In genomic region chr9:44878776-44879500, GRCm38 (mm10) we compare ENCODE assay signal across 8 mouse cellular contexts. TPM values are rescaled to one million over a fixed set of nuclear protein-coding genes. Genes with fewer than 3 reads are reported as not detected.
DNase-seq lines count a peak whose midpoint lies in the region; ATAC-seq and TF ChIP-seq lines count a peak whose summit lies in the region.

No protein-coding gene starts in this region.

- peak overlapping the region; percentile 6 for H3K4me3 ChIP-seq in lung, adult 2 months (replicated peaks; ENCODE audit: extremely low read depth, low read depth, low read length)
- H3K4me3 ChIP-seq in brown adipose tissue, adult 24 weeks (ENCODE audit: insufficient read depth, low read depth, low read length) = peak overlapping the region; percentile 98
- peak overlapping the region; percentile 100 for H3K4me3 ChIP-seq in hindbrain, postnatal 0 days (ENCODE audit: low read length)
- peak overlapping the region; percentile 78 for H3K4me3 ChIP-seq in midbrain, embryonic 16.5 days (ENCODE audit: low read depth, low read length)

- H3K9me3 ChIP-seq in hindbrain, postnatal 0 days (ENCODE audit: low read length) = no peaks in the 10 kb centered on the region
- H3K9me3 ChIP-seq in midbrain, embryonic 16.5 days (replicated peaks; ENCODE audit: control insufficient read depth, low read length, poor library complexity, severe bottlenecking) = no peaks in the 10 kb centered on the region

- 15% methylated on average over 9 of the region's 9 CpGs for WGBS in lung, adult 2 months
- 12% methylated on average over 9 of the region's 9 CpGs for WGBS in hindbrain, postnatal 0 days
- 14% methylated on average over 9 of the region's 9 CpGs for WGBS in midbrain, embryonic 16.5 days

- peak overlapping the region; percentile 57 for H3K4me2 ChIP-seq in hindbrain, postnatal 0 days (ENCODE audit: low read depth, low read length)
- H3K4me2 ChIP-seq in midbrain, embryonic 16.5 days (ENCODE audit: low read length) = peak overlapping the region; percentile 89

- H3K27me3 ChIP-seq in hindbrain, postnatal 0 days (ENCODE audit: insufficient read depth, low read length) = no peaks in the 10 kb centered on the region
- no peaks in the 10 kb centered on the region for H3K27me3 ChIP-seq in midbrain, embryonic 16.5 days (ENCODE audit: control insufficient read depth, insufficient read depth, low read depth, low read length)

- H3K9ac ChIP-seq in hindbrain, postnatal 0 days (replicated peaks; ENCODE audit: low read length) = peak overlapping the region; percentile 98; the same call in 1 of the 2 replicates
- H3K9ac ChIP-seq in midbrain, embryonic 16.5 days (ENCODE audit: low read depth, low read length) = peak overlapping the region; percentile 84

- H3K36me3 ChIP-seq in hindbrain, postnatal 0 days (ENCODE audit: insufficient read depth, low read length) = no peaks in the 10 kb centered on the region; the same call in 1 of the 2 replicates
- no peaks in the 10 kb centered on the region for H3K36me3 ChIP-seq in midbrain, embryonic 16.5 days (ENCODE audit: control insufficient read depth, insufficient read depth, low read length)

- TF ChIP-seq CTCF in lung, adult 2 months (IDR thresholded peaks at IDR 0.05; ENCODE audit: insufficient read depth, low read length) = no peak
- no peak for TF ChIP-seq CTCF in hindbrain, postnatal 0 days (IDR thresholded peaks at IDR 0.05; ENCODE audit: low read depth)

- no peak overlapping the region for H3K27ac ChIP-seq in brown adipose tissue, adult 24 weeks (replicated peaks; ENCODE audit: low read depth, low read length)
- peak overlapping the region; percentile 99 for H3K27ac ChIP-seq in hindbrain, postnatal 0 days
- H3K27ac ChIP-seq in midbrain, embryonic 16.5 days (ENCODE audit: low read length) = peak overlapping the region; percentile 98

- H3K4me1 ChIP-seq in lung, adult 2 months (ENCODE audit: control insufficient read depth, insufficient read depth, low read length) = peaks cover 20% of the 10 kb centered on the region
- peaks cover 14% of the 10 kb centered on the region for H3K4me1 ChIP-seq in brown adipose tissue, adult 24 weeks (ENCODE audit: control insufficient read depth, insufficient read depth, insufficient read length, low read length)
- H3K4me1 ChIP-seq in hindbrain, postnatal 0 days (ENCODE audit: insufficient read depth, low read length) = peaks cover 25% of the 10 kb centered on the region
- peaks cover 58% of the 10 kb centered on the region for H3K4me1 ChIP-seq in midbrain, embryonic 16.5 days (ENCODE audit: control insufficient read depth, insufficient read depth, low read length)

- no peak for ATAC-seq in hindbrain, postnatal 0 days
- no peak for ATAC-seq in midbrain, embryonic 16.5 days

- no peak for DNase-seq in lung, adult 2 months
- no peak for DNase-seq in lung, postnatal 4 days
- no peak for DNase-seq in hindbrain, postnatal 0 days (ENCODE audit: low spot score)
- no peak for DNase-seq in Muller cell, postnatal 12 days (ENCODE audit: inconsistent ontology term)
- DNase-seq in layer of hippocampus, postnatal 14 days (ENCODE audit: low spot score in 2 of 2) = no peak
- no peak for DNase-seq in frontal cortex, postnatal 14 days (ENCODE audit: low spot score in 2 of 2)

- no peak for TF ChIP-seq POLR2A in lung, adult 2 months (IDR thresholded peaks at IDR 0.05; ENCODE audit: borderline replicate concordance, extremely low read depth, low read depth, low read length)

RNA-seq across cellular contexts. Expression of gene Kmt2a, which starts 2.2 kb away (rescaled TPM):
- 18.8 and 22.6 TPM in 2 replicates for polyA plus RNA-seq in lung, adult 2 months (2012; rRNA removed)
- polyA plus RNA-seq in brown adipose tissue, adult 24 weeks (2012; ENCODE audit: insufficient read depth, insufficient read length, missing spikeins) = 7.0 and 7.3 TPM in 2 replicates
- total RNA-seq in hindbrain, postnatal 0 days (2014; rRNA removed) = 18.7 and 20.6 TPM in 2 replicates
- 14.4 and 19.0 TPM in 2 replicates for polyA plus RNA-seq in hindbrain, postnatal 0 days (2015; fragmentation: Nextera tagmentation; extraction: Ambion mirVana)
- 14.1 and 22.3 TPM in 2 replicates for polyA plus RNA-seq in midbrain, embryonic 16.5 days (2015; fragmentation: Nextera tagmentation; extraction: Ambion mirVana)
- total RNA-seq in layer of hippocampus, postnatal 14 days (2021) = 10 to 100 TPM; 47.5 to 50.0 TPM

RNA-seq across cellular contexts. Expression of gene Atp5l, which starts 41.6 kb away (rescaled TPM):
- 105 and 150 TPM in 2 replicates for polyA plus RNA-seq in lung, adult 2 months (2012; rRNA removed)
- polyA plus RNA-seq in brown adipose tissue, adult 24 weeks (2012; ENCODE audit: insufficient read depth, insufficient read length, missing spikeins) = 2,562 and 2,957 TPM in 2 replicates
- total RNA-seq in hindbrain, postnatal 0 days (2014; rRNA removed) = 217 and 223 TPM in 2 replicates
- 1,057 and 1,065 TPM in 2 replicates for polyA plus RNA-seq in hindbrain, postnatal 0 days (2015; fragmentation: Nextera tagmentation; extraction: Ambion mirVana)
- polyA plus RNA-seq in midbrain, embryonic 16.5 days (2015; fragmentation: Nextera tagmentation; extraction: Ambion mirVana) = 651 and 716 TPM in 2 replicates
- 100 to 1,000 TPM; 394 to 409 TPM for total RNA-seq in layer of hippocampus, postnatal 14 days (2021)

Comparison
In these comparisons a context has a peak if more than half of its experiments do, and no peak if none do; other contexts are left out.
1. H3K4me3 ChIP-seq: peak in every context shown above with its lines; median percentile 100 in hindbrain, postnatal 0 days; 98 in brown adipose tissue, adult 24 weeks; 78 in midbrain, embryonic 16.5 days; 6 in lung, adult 2 months.